Mouse (Mus musculus) left cerebral cortex, adult 9 months (tissue): Measurements from ENCODE around the gene Emc6.

ENCODE experiments used
- DNase-seq, 2 experiments: peaks; one replicate each; pipeline ENCODE4 v3.0.0; 2022; ENCODE audit warnings: low spot score in 2 of 2

Gene Emc6

DNA sequence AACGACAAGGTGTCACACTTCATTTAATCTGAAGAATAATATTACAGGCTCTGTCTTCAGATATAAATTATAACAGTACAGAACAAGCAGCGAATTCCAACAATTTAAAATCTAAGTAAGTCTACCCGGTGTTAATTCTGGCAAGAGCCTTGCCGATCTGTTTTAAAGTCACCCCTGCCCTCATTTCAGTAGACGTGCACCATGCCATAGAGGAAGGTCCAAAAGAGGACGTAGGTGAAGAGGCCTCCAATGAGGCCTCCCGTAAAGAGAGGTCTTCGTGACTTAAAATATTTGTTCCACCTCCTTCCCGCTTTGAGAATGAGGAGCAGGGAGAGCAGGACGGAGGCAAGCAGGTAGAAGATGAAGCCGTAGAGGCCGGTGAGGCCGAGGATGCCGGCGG lies 651 bp downstream of the Emc6 start:
- DNase-seq = no peak

DNA sequence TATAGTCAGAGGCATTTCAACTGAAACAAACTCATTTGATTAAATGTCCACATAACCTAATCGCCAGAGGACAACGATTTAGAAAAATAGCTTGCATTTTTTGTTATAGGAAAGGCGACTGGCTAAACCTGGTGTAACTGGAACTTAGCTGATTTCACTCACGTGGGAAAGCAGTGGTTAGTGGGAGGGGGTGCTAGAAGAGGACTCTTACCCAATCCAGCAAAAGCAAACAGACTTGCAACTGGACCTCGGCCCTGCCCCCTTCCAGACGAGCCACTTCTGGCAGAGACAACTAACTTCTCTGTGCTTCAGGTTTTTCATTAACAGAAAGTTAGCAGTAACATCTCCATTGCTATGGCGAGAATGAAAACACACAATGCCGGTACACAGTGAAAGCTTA lies 1.2 kb downstream of the Emc6 start:
- DNase-seq = no peak

- no peak for DNase-seq
Measured at GRCm38 (mm10) chr11:73172186-73172585, 4.7 kb downstream of the Emc6 start.

DNA sequence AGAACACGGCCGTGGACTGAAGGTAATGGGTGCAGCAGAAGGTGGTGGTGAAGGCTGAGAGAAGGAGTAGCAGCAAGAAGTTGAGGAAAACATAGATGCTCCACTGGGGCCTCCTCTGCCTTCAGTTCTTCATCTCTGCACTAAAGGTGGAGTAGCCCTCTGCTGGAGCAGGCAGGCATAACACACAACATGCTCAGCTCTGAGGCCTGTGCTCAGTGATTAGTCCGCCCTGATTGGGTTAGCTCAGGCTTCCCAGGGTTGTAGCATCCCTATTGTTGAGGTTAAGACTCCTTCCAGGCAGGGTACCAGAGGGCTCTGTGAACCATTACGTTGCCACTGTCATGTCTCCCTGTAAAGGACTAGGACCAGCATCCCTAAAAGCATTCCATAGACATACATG lies 7.6 kb downstream of the Emc6 start:
- DNase-seq = peak in 1 of 2 experiments; percentile 75

DNA sequence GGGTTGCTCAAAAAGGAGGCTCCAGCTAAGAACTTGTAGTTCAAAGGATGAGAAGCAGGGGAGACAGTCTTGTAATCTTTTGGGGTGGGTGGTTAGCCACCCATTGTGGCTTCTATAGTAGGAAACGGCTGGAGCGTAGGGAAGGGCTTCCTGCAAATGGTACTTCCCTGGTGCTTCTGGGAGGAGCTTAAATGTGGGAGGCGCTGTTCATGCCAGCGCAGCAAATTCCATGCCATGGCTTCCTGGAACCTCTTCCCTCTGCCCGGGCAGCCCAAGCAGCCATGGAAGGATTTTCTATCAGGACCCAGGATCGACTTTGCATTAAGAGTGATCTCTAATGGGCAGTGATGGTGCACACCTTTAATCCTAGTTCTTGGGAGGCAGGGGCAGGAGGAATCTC lies 8.3 kb downstream of the Emc6 start:
- no peak for DNase-seq

- DNase-seq = no peak
Measured at GRCm38 (mm10) chr11:73168071-73168470, 8.8 kb downstream of the Emc6 start.

DNA sequence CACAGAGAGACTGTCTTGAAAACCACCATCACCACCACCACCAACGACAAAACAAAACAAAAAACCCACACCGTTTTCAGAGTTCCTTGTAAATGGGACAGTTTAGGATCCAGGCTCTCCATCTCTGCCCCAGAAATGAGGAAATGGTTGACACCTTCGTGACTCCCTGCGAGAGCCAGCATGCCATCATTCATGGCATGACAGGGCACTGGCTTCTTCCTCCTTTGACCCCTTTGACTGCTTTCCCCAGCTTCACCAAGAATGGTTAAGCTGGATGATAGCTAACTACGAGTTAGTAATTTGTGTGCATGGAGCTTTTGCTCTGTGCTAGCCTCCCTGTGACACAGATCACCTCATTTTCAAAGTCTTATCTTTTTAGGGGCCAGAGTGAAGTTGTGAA lies 14.6 kb downstream of the Emc6 start:
- DNase-seq = no peak

GRCm38 (mm10) chr11:73161616-73162015 lies 15.2 kb downstream of the Emc6 start:
- no peak for DNase-seq

DNA sequence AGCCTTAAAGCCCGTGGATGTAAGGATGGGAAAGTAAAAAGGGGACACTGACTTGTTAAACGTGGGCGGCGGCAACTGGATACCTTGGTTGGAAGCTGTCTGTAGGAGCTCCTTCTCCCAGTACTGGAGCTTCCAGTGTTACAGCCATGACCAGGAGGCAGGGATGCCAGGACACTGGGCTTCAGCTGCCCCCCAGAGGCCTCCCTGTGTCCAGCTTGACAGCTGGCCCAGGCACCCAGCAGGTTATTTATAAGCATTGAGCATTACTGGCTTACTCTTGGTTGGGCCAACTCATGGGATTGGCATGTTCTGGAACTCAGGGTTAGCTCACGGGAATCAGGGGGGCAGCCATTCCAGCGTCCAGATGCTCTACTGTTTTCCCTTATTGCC lies 16.0 kb downstream of the Emc6 start:
- DNase-seq = no peak

- no peak for DNase-seq
Measured at GRCm38 (mm10) chr11:73159957-73160810, 16.7 kb downstream of the Emc6 start, which contains the start of gene P2rx5. Gene P2rx5, plus strand, starts transcription at chr11:73160421.

- DNase-seq = no peak
Measured at GRCm38 (mm10) chr11:73155071-73155470, 21.8 kb downstream of the Emc6 start.

GRCm38 (mm10) chr11:73148209-73148608 lies 28.6 kb downstream of the Emc6 start:
- DNase-seq = no peak

DNA sequence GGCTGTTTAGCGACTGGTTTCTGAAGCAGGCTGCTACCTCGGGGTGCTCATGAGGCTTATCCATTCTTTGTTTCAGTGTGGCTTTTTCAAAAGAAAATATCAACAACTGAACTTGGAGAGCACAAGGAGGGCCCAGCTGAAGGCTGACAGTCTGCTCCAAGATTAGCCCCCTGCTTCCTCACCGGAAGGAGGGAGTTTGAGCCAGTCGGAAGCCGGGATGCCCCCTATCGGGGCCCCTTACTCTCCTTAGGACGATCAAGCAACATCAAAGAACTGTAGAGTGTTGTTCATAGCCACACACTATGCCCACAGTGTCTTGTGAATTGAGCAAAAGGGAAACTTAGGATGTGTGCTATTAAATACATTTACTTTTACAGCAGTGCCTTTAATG lies 29.9 kb downstream of the Emc6 start:
- DNase-seq = no peak

DNA sequence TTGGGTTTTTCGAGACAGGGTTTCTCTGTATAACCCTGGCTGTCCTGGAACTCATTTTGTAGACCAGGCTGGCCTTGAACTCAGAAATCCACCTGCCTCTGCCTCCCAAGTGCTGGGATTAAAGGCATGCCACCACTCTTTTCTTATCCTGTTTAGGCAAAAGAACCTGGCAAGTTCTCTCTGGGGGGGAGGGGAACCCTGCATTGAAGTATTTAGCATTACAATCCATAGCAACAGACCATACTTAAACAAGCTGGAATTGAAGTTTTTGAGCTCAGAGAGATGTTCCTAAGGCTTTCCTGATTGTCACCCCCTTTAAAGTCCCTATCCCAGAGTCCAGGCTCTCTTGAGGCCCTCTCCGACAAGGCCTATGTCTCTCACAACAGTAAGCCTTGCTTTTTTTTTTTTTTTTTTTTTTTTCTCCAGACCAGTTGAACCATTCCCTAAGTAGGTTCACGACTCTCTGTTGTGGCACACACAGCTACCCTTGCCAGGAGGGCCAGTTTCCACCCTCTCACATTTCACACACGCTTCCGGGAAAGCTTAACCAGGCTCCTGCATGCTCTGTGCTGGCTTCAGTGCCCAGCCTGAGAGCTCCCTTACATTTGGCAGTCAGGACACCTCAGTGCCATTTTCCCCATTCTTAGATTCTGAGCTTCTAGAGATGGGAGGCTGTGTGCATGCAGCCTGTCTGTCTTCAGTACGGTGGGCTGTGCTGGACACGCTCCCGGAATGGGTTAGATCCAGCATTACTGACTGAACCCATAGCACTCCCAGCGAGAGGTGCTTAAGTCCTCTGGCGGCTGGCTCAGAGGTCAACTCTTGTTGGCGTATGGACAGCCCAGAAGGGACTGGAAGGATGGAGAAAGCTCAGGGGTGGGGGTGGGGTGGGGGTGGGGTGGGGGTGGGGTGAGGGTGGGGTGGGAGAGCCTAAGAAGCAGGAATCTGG lies 30.5 kb downstream of the Emc6 start:
- DNase-seq = no peak

DNA sequence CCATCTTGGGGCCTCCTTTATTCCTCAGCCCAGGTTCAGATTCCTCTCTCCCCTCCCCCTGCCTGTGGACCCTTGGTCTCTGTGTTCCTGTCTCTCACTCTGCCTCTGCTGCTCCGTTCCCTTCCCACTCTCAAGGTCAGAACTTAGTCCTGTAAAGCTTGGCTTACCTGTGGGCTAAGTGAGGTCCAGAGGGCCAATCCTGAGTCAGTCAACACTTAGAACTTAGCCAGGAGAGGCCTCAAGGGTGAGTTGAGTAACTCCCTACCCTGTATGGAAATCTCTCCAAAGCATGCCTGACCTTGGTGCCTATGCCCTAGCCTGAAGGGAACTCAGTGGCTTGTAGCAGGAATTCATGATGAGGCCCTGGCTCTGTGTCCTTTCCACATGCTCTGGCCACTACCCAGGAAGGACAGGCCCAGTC lies 32.6 kb downstream of the Emc6 start:
- no peak for DNase-seq

GRCm38 (mm10) chr11:73137591-73138501 lies 39.0 kb downstream of the Emc6 start, which contains the start of gene Haspin:
Gene Haspin, minus strand, starts transcription at chr11:73138294.
- DNase-seq = peak; percentile 36 to 87

DNA sequence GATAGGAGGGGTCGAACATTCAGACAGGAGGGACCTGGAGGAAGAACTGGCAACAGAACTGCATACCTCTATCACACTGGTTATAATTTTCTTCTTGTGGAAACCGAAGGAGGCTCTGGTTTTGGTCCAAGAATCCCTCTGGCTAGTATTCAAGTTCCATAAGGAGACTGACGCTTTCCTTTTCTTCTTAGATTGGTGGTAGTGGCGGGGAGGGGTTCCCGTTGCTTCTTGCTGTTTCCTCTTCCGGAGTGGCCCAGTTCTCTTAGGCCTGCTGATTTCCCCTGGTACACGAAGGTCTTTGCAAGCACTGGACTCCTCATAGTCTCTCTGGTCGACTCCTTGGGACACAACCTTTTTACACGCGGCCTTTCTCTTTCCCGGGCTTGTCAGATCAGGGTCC lies 39.7 kb downstream of the Emc6 start:
- no peak for DNase-seq

GRCm38 (mm10) chr11:73136587-73136986 lies 40.2 kb downstream of the Emc6 start:
- no peak for DNase-seq

DNA sequence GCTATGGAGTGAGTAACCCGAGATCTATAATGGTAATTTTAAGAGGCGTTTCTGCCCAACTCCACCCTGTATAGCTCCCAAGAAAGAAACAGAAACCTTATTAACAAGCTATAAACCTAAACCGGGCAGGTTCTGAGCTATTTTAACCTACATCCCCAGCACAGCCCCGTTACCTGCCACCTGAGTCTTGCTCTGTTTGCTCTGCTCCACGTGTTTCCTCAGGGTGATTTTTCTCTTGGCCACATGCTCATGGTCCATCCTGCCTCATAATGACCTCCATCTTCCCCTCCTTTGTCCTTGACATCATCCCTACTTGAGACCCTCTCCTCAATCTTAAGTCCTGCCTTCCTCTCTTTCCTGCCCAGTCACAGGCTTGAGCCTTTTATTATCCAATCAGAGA lies 42.6 kb downstream of the Emc6 start:
- no peak for DNase-seq

- DNase-seq = no peak
Measured at GRCm38 (mm10) chr11:73132999-73133398, 43.8 kb downstream of the Emc6 start.

GRCm38 (mm10) chr11:73131020-73131419 lies 45.8 kb downstream of the Emc6 start:
- DNase-seq = peak in 1 of 2 experiments; percentile 44
